Mouse (Mus musculus): ENCODE data around the gene Ogdh.

GRCm38 (mm10) chr11:6273607-6274006 is 17.8 kb upstream of the Ogdh start:
- TF ChIP-seq CTCF (IDR thresholded peaks at IDR 0.05; ENCODE audit: borderline replicate concordance, control insufficient read depth, extremely low read depth, insufficient read depth, low read length, poor library complexity) (no peak), POLR2A (IDR thresholded peaks at IDR 0.05; ENCODE audit: control insufficient read depth, extremely low read depth, insufficient read depth, low read length, poor library complexity) (no peak)
